11 mouse cellular contexts compared by ENCODE assay signal in the genomic region with DNA sequence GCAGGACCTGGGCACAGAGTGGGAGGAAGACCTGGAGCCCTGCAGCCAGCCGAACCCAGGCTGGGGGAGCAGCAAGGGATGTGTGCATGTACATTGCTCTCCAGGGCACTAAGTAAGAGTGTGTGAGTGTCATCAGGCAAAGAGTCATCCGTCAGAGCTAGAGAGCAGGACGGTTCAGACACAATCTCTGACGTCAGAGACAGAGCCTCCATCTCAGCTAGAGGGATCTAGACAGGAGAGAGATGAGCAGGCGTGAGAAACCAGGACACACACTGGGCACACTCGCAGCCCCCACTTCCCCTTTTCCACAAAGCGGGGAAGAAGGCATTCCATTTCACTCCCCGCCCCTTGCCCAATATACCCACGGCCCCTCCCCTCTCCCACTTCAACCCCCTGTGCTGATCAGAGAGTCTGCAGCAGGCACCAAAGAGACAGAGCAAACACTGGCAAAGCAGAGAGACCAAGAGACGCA. TPM values are rescaled to one million over a fixed set of nuclear protein-coding genes. Genes with fewer than 3 reads are reported as not detected.
DNase-seq lines count a peak whose midpoint lies in the region; ATAC-seq and TF ChIP-seq lines count a peak whose summit lies in the region.
"Had no signal": no experiment of that assay in that cellular context is flagged by ENCODE, and none has a peak within 500 bp of the region (broad histone marks: within the 10 kb centered on the region; RNA-seq: fewer than 3 reads in every experiment).

No protein-coding gene starts in this region.

- H3K4me1 ChIP-seq in heart, postnatal 0 days (ENCODE audit: control insufficient read depth, insufficient read depth), result peaks cover 20% of the 10 kb centered on the region
- H3K4me1 ChIP-seq in forebrain, embryonic 14.5 days (ENCODE audit: control insufficient read depth, insufficient read depth, low read length), result peaks cover 27% of the 10 kb centered on the region
- peaks cover 57% of the 10 kb centered on the region for H3K4me1 ChIP-seq in midbrain, embryonic 10.5 days
- H3K4me1 ChIP-seq in kidney, embryonic 15.5 days, result peaks cover 45% of the 10 kb centered on the region
- H3K4me1 ChIP-seq: liver, embryonic 15.5 days had no signal

- no peak for TF ChIP-seq EP300 in heart, postnatal 0 days (IDR thresholded peaks at IDR 0.05; ENCODE audit: low read depth)

- 12% methylated on average over 10 of the region's 10 CpGs for WGBS in heart, postnatal 0 days
- 19% methylated on average over 10 of the region's 10 CpGs for WGBS in forebrain, embryonic 14.5 days
- 44% methylated on average over 10 of the region's 10 CpGs for WGBS in midbrain, embryonic 10.5 days
- 35% methylated on average over 10 of the region's 10 CpGs for WGBS in kidney, embryonic 15.5 days

- peaks cover 15% of the 10 kb centered on the region for H3K36me3 ChIP-seq in heart, postnatal 0 days (replicated peaks; ENCODE audit: control insufficient read depth, insufficient read depth, low read length)
- peaks cover 23% of the 10 kb centered on the region for H3K36me3 ChIP-seq in forebrain, embryonic 14.5 days (ENCODE audit: control insufficient read depth, insufficient read depth, low read length)
- peaks cover 74% of the 10 kb centered on the region for H3K36me3 ChIP-seq in midbrain, embryonic 10.5 days
- H3K36me3 ChIP-seq in kidney, embryonic 15.5 days, result peaks cover 24% of the 10 kb centered on the region
- H3K36me3 ChIP-seq: liver, embryonic 15.5 days had no signal

- peak overlapping the region; percentile 34; the same call in 1 of the 2 replicates for H3K27ac ChIP-seq in heart, postnatal 0 days (ENCODE audit: low read depth)
- H3K27ac ChIP-seq in forebrain, embryonic 14.5 days (ENCODE audit: low read depth, low read length), result peak overlapping the region; percentile 88
- peak overlapping the region; percentile 72 for H3K27ac ChIP-seq in midbrain, embryonic 10.5 days (replicated peaks)
- no peak overlapping the region for H3K27ac ChIP-seq in kidney, embryonic 15.5 days
- H3K27ac ChIP-seq: liver, embryonic 15.5 days; stomach, postnatal 0 days had no signal

- peak; percentile 31 for DNase-seq in heart, postnatal 0 days (ENCODE audit: low spot score)
- no peak for DNase-seq in heart, adult 18-20 months
- peak; percentile 86 for DNase-seq in brain, embryonic 14.5 days (ENCODE audit: low read depth)
- peak; percentile 70 for DNase-seq in forebrain, embryonic 14.5 days (ENCODE audit: low spot score)
- DNase-seq in midbrain, embryonic 10.5 days (ENCODE audit: low spot score), result no peak
- no peak for DNase-seq in thymus, postnatal 10 days (ENCODE audit: low spot score in 2 of 2)
- DNase-seq in adrenal gland, postnatal 4 days (ENCODE audit: low spot score in 2 of 2), result no peak
- DNase-seq: gastrocnemius, postnatal 14 days had no signal

- peak overlapping the region; percentile 26; the same call in 1 of the 2 replicates for H3K4me2 ChIP-seq in heart, postnatal 0 days (ENCODE audit: low read depth, low read length)
- peak overlapping the region; percentile 39 for H3K4me2 ChIP-seq in forebrain, embryonic 14.5 days (ENCODE audit: low read length)
- no peak overlapping the region for H3K4me2 ChIP-seq in kidney, embryonic 15.5 days
- H3K4me2 ChIP-seq: liver, embryonic 15.5 days had no signal

- no peak overlapping the region for H3K9ac ChIP-seq in heart, postnatal 0 days (replicated peaks; ENCODE audit: low read depth, low read length)
- peak overlapping the region; percentile 50 for H3K9ac ChIP-seq in forebrain, embryonic 14.5 days (ENCODE audit: low read length)
- no peak overlapping the region for H3K9ac ChIP-seq in kidney, embryonic 15.5 days
- H3K9ac ChIP-seq: liver, embryonic 15.5 days had no signal

- TF ChIP-seq CTCF in heart, postnatal 0 days (IDR thresholded peaks at IDR 0.05; ENCODE audit: low read depth), result no peak
- TF ChIP-seq CTCF in brain, embryonic 14.5 days (IDR thresholded peaks at IDR 0.05; ENCODE audit: borderline replicate concordance, extremely low read depth, insufficient read depth, insufficient read length), result no peak

- no peaks in the 10 kb centered on the region for H3K9me3 ChIP-seq in heart, postnatal 0 days (replicated peaks; ENCODE audit: control insufficient read depth, low read length)
- H3K9me3 ChIP-seq in forebrain, embryonic 14.5 days (replicated peaks; ENCODE audit: control insufficient read depth, low read length), result no peaks in the 10 kb centered on the region
- no peaks in the 10 kb centered on the region for H3K9me3 ChIP-seq in midbrain, embryonic 10.5 days (replicated peaks)
- no peaks in the 10 kb centered on the region for H3K9me3 ChIP-seq in kidney, embryonic 15.5 days (replicated peaks)
- H3K9me3 ChIP-seq: liver, embryonic 15.5 days had no signal

- ATAC-seq in heart, postnatal 0 days (ENCODE audit: insufficient read depth, low read depth), result peak; percentile 53
- ATAC-seq in forebrain, embryonic 14.5 days, result peak; percentile 66
- no peak for ATAC-seq in kidney, embryonic 15.5 days (replicated peaks; ENCODE audit: low FRiP score)

- peaks cover 16% of the 10 kb centered on the region; the same call in 1 of the 2 replicates for H3K27me3 ChIP-seq in heart, postnatal 0 days (ENCODE audit: control insufficient read depth, insufficient read depth, low read length)
- H3K27me3 ChIP-seq in forebrain, embryonic 14.5 days (replicated peaks; ENCODE audit: control insufficient read depth, insufficient read depth, low read length), result no peaks in the 10 kb centered on the region
- H3K27me3 ChIP-seq in midbrain, embryonic 10.5 days (ENCODE audit: low read depth, poor library complexity, severe bottlenecking), result peaks cover 46% of the 10 kb centered on the region
- peaks cover 17% of the 10 kb centered on the region; the same call in 1 of the 2 replicates for H3K27me3 ChIP-seq in kidney, embryonic 15.5 days

- H3K4me3 ChIP-seq in heart, postnatal 0 days (ENCODE audit: low read depth, low read length), result no peak overlapping the region
- H3K4me3 ChIP-seq in forebrain, embryonic 14.5 days (ENCODE audit: low read depth, low read length), result no peak overlapping the region
- H3K4me3 ChIP-seq in midbrain, embryonic 10.5 days, result no peak overlapping the region
- no peak overlapping the region for H3K4me3 ChIP-seq in kidney, embryonic 15.5 days (replicated peaks)
- H3K4me3 ChIP-seq: liver, embryonic 15.5 days had no signal

- TF ChIP-seq POLR2A in brain, embryonic 14.5 days (IDR thresholded peaks at IDR 0.05; ENCODE audit: borderline replicate concordance, extremely low read depth, insufficient read depth, insufficient read length, poor library complexity, severe bottlenecking), result no peak

RNA-seq across cellular contexts. Expression of a gene that starts 20.2 kb away (rescaled TPM):
- total RNA-seq in heart, postnatal 0 days (2014; rRNA removed; ENCODE audit: low replicate concordance), result 2.2 and 14.5 TPM in 2 replicates
- polyA plus RNA-seq in heart, postnatal 0 days (2015; fragmentation: Nextera tagmentation; extraction: Ambion mirVana), result 0.72 and 0.88 TPM in 2 replicates
- total RNA-seq in heart, adult 18-20 months (2021), result 1 to 10 TPM; 1.7 to 1.8 TPM
- polyA plus RNA-seq in brain, embryonic 14.5 days (2012; rRNA removed), result 0.53 and 0.55 TPM in 2 replicates
- 0.27 and 1.7 TPM in 2 replicates for polyA plus RNA-seq in forebrain, embryonic 14.5 days (2014; fragmentation: Nextera tagmentation; extraction: Ambion mirVana)
- 0.37 and 0.42 TPM in 2 replicates for polyA plus RNA-seq in midbrain, embryonic 10.5 days (2016; fragmentation: Nextera tagmentation; extraction: Ambion mirVana)
- 3.4 and 6.0 TPM in 2 replicates for polyA plus RNA-seq in kidney, embryonic 15.5 days (2015; fragmentation: Nextera tagmentation; extraction: Ambion mirVana)
- 10 to 100 TPM in 1 of 2 experiments, 1 to 10 TPM in 1; 7.9 to 11.7 TPM for total RNA-seq in adrenal gland, postnatal 4 days (2021)

Comparison
In these comparisons a context has a peak if more than half of its experiments do, and no peak if none do; other contexts are left out.
1. DNase-seq: peak in heart, postnatal 0 days (single experiment), brain, embryonic 14.5 days (single experiment) and forebrain, embryonic 14.5 days (single experiment); none in heart, adult 18-20 months (0 of 2), midbrain, embryonic 10.5 days (single experiment), thymus, postnatal 10 days (0 of 2) and adrenal gland, postnatal 4 days (0 of 2).